Mouse (Mus musculus) retina, embryonic 14.5 days (tissue): ENCODE measurements at regions not wholly inside any gene's neighbourhood (a gene's known extent, or its start where the extent isn't known, plus 50 kb on each side); places are given as distances from the start of the nearest gene placed in this dataset.

Source experiments
- DNase-seq: peaks from one replicate; pipeline ENCODE4 v3.0.0-alpha.2; 2015; ENCODE audit warnings: low spot score

GRCm38 (mm10) chr3:19747361-19747760 lies 118.9 kb upstream of the 1700064H15Rik start:
- no peak for DNase-seq

DNA sequence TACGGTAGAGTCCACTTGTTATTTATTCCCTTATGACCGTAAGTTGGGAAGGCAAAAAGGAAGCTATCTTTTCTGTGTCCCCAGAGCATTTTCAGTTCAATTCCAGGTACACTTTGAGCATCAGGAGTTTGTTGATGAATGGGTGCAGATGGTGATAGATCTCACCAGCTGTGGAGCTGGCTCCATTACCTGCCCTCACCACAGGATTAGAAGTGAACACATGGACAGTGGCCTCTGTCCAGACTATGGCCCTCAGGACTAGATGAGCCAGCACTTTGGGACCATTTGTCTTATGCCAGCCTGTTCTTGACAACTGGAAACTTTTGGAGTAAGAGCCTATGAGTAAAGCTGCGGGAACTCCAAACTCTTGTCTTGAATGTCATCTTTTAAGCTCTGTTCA lies 123.5 kb upstream of the 1700064H15Rik start:
- no peak for DNase-seq

GRCm38 (mm10) chr3:19754011-19754410 lies 125.5 kb upstream of the 1700064H15Rik start:
- no peak for DNase-seq

DNA sequence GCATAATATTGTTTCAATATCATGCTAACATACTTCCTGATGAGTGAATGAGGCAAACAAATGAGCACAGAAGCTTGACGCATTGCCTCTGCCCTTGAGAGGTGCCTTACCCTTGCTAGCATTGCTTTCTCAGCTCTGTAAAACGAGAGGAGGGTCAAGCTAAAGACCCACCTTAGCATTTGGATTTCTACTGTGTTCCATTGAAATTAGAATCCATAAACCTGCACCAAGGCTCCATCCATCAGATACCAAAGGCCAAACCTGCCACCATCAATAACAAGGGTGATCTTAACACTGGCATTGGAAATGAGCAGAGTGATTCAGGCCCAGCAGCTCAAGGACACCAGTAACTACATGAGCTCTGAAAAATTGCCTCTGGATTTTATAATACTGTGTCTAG lies 126.2 kb upstream of the 1700064H15Rik start:
- no peak for DNase-seq

GRCm38 (mm10) chr3:19755136-19755535 lies 126.7 kb upstream of the 1700064H15Rik start:
- no peak for DNase-seq

- no peak for DNase-seq
Observed at GRCm38 (mm10) chr3:19798543-19799106, 158.2 kb upstream of the Cp start.

GRCm38 (mm10) chr3:19810034-19810433 lies 146.8 kb upstream of the Cp start:
- peak; percentile 7 for DNase-seq

GRCm38 (mm10) chr3:19824904-19825303 lies 131.9 kb upstream of the Cp start:
- no peak for DNase-seq

- DNase-seq = no peak
Observed at GRCm38 (mm10) chr3:19828518-19829246, 128.2 kb upstream of the Cp start.

GRCm38 (mm10) chr3:19829752-19830151 lies 127.1 kb upstream of the Cp start:
- DNase-seq = no peak

DNA sequence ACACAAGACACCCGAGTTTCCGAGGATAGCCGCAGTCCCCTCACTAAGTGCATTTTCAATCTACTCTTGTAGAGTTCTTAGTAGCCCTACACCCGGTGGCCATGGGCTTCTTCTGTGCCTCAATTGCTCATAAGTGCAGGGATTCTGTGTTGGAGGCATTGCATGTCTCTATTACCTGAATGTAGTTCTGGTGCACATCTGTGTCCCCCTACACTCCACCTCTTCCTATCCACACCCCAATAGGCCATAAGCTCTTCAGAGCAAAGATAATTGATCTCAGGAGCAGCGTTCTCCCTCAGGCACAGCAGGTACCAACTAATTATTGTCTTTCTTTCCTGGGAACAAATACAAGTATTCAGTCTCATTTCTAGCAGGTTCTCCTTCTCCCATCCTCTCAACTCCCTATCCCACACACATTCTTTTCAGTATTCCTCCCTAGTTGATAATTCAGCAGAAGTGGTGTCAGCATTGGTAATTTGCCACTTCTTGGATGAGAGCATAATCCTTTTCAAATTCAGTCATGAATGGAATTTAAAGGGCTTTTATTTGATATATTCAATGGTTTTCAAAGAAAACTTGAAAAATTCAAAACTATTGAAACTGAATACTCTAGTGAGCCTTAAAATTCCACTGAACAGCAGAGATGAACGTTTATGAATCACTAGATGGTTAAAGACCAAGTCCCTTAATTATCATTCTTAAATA lies 108.7 kb upstream of the Cp start:
- no peak for DNase-seq

DNA sequence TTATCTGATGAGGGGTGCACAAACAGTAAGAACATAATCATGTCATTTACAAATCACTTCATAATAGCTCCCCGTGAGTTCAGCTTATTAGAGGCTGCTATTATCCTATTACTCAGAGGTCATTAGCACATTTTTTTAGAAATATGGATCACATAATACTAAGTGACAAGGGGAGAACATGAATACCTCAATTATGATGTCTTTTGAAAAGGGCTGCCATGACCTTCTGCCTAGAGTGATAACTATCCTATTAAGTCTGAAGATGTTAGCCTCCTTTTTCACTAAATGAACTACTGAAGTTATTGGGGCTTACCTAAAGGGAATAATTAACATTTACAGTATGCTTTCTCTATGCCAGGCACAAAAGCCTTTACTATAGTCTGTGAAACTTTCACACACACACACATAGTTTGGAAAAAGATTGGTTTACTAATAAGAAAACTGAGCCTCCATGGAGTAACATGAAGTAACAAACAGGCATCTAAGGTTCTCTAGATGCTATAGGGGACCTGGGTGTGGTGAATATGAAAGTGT lies 108.1 kb upstream of the Cp start:
- peak; percentile 71 for DNase-seq

DNA sequence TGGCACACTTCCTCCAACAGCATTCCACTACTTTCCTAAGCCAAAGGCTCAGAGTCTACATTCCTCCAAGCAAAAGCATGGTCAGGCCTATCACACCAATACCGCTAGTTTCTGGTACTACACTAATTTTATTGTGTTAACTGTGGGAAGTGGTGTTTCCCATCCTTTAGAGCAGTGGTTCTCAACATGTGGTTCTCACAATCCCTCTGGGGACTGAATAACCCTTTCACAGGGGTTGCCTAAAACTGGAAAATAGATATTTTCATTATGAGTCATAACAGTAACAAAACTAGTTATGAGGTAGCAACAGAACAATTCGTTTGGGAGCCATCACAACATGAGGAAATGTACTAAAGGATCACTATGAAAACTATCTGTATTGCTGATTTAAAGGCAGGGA lies 74.2 kb upstream of the Cp start:
- DNase-seq = no peak

- peak; percentile 12 for DNase-seq
Observed at GRCm38 (mm10) chr3:19888405-19888804, 68.4 kb upstream of the Cp start.

DNA sequence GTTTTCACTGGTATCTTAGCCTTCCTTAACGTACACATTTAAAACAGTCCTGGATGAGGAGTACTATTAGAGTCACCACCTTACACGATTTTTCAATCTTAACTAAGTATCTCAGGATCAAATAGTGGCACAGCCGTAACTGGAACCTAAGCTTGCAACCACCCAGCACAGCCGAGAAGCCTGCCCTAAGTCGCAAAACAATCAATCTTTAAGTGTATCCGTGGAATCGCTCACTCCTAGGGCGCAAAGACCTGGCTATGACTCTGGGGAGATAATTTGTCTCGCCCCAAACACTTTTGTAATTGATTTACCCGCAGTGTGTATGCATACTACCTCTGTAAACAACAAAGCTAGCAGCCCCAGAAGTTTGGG lies 62.6 kb upstream of the Cp start:
- no peak for DNase-seq

DNA sequence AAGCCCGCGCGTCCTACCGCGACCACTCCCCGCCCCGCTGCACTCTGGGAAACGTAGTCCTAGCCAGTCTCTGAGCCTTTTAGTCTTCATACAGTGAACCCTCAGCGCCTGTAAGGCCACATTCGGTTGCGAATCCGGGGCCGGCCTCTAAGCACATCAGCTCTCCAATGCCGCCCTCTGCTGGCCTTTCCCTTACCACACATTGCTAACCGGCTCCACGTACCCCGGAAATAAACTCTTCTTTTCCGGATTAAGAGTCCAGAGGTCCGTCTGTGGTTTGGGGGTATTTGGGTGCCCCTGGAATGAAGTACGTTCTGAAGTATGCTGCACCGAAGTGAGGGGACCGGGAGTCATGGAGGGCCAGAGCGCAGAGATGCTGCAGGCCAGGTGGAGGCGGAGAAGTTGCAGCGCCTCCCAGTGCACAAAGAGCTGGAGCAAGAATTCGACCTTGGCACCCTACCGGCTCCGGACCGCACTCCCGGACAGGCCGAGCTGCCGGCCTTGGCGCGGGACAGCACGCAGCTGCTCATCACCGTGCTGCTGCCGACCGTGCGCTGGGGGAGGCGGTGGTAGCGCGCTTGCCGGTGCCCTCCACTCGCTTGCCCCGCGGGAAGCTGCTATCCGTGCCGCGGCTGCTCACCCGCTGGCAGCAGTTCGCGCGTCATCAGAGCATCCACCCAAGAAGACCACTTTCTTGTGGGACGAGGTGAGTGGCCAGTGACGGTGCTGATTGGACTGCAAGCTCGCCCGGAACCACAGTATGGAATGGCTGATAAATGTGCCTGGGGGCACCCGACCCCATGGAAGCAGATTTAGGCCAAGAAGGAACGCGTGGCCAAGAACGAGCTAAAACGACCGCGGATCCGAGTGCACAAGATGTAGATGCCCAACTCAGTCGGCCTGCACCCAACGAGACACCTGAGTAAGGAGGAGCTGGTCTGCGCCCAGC lies 62.0 kb upstream of the Cp start:
- peak; percentile 97 for DNase-seq

GRCm38 (mm10) chr3:19895755-19896154 lies 61.1 kb upstream of the Cp start:
- no peak for DNase-seq

DNA sequence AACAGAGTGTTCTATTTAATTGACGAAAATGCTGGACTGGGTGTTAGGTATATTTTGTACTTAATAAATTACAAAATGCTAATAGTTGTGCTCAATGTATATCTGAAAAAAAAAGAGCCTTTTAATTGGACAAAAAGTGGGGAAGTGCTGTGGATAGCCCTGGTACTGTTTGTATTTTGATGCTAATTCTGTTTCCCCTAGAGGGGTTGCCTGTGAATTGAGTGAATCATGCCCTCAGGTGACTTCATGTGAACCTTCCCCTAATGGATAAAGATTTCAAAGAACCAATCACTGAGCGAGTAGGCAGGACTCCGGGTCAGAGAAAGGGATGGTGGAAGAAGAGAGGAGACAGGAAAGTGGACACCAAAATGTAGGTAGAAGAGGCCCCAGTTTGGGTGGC lies 59.7 kb upstream of the Cp start:
- DNase-seq = no peak

- DNase-seq = no peak
Observed at GRCm38 (mm10) chr3:19902226-19902625, 54.6 kb upstream of the Cp start.

- DNase-seq = peak; percentile 84
Observed at GRCm38 (mm10) chr3:19904446-19905275, 52.2 kb upstream of the Cp start.
